Mouse (Mus musculus) limb, embryonic 14.5 days (tissue): ENCODE data around the gene Megf6. TPM values are rescaled to one million over a fixed set of nuclear protein-coding genes. Genes with fewer than 3 reads are reported as not detected.
A peak's percentile ranks its signal among the peaks of the same experiment; 100 is the strongest.

Experiments
- ATAC-seq: fragments of 200-750 bp; cut with Nextera tagmentation; 2 replicates; pipeline ENCODE4 v1.8.0; 2017; ENCODE audit warnings: low read depth, moderate number of reproducible peaks, moderate TSS enrichment; ENCODE audit not compliant: low FRiP score
- DNase-seq: peaks from one replicate; pipeline ENCODE4 v3.0.0-alpha.2; 2015; ENCODE audit warnings: low spot score
- H3K27ac ChIP-seq: fragments of 300-500 bp; sonication (generic); replicated peaks from 2 replicates; pipeline ENCODE4 v1.5.1; 2014; ENCODE audit warnings: low read depth, mild to moderate bottlenecking, low read length, moderate library complexity, mixed read lengths
- H3K27me3 ChIP-seq: fragments of 300-500 bp; sonication (generic); 2 replicates; pipeline ENCODE4 v1.6.1; 2014; ENCODE audit warnings: low read length, mixed read lengths; ENCODE audit not compliant: control insufficient read depth, insufficient read depth
- H3K36me3 ChIP-seq: fragments of 300-500 bp; sonication (generic); 2 replicates; pipeline ENCODE4 v1.6.1; 2014; ENCODE audit warnings: mild to moderate bottlenecking, low read length, moderate library complexity, mixed read lengths; ENCODE audit not compliant: control insufficient read depth, insufficient read depth
- H3K4me1 ChIP-seq: fragments of 300-500 bp; sonication (generic); 2 replicates; pipeline ENCODE4 v1.6.1; 2014; ENCODE audit warnings: antibody characterized with exemption, low read length, mixed read lengths; ENCODE audit not compliant: control insufficient read depth, insufficient read depth
- H3K4me2 ChIP-seq: fragments of 300-500 bp; sonication (generic); replicated peaks from 2 replicates; pipeline ENCODE4 v1.6.1; 2014; ENCODE audit warnings: low read depth, mild to moderate bottlenecking, low read length, moderate library complexity; ENCODE audit not compliant: severe bottlenecking
- H3K4me3 ChIP-seq: fragments of 300-500 bp; sonication (generic); replicated peaks from 2 replicates; pipeline ENCODE4 v1.5.1; 2014; ENCODE audit warnings: low read length
- H3K9ac ChIP-seq: fragments of 300-500 bp; sonication (generic); 2 replicates; pipeline ENCODE4 v1.6.1; 2014; ENCODE audit warnings: mild to moderate bottlenecking, low read depth, low read length, moderate library complexity; ENCODE audit not compliant: severe bottlenecking
- H3K9me3 ChIP-seq: fragments of 300-500 bp; sonication (generic); 2 replicates; pipeline ENCODE4 v1.6.1; 2016; ENCODE audit warnings: low read length; ENCODE audit not compliant: control insufficient read depth
- POLR2A ChIP-seq: fragments of 200-500 bp; IDR thresholded peaks from 2 replicates; pipeline ENCODE4 v1.8.0; 2012; ENCODE audit warnings: inconsistent platforms, mild to moderate bottlenecking, moderate library complexity, borderline replicate concordance; ENCODE audit not compliant: insufficient read depth, insufficient read length; ENCODE audit errors: extremely low read depth
- WGBS: fragments of 180-500 bp; shearing (Covaris S2); extraction: QIAGEN DNeasy Blood & Tissue Kit; methylation state at CpG from one replicate; pipeline ENCODE4 v1.1.7; 2014; 5-methylcytosine and 5-hydroxymethylcytosine counted together
- polyA plus RNA-seq, 2 experiments: library from polyadenylated mRNA; depleted of rRNA in 1 of 2; stranded (reverse) in 1 of 2; unstranded in 1 of 2; fragments of >200 nt; fragmentation: Nextera tagmentation in 1 of 2; extraction: Ambion mirVana in 1 of 2; gene quantifications; 2 replicates each; pipeline versions ENCODE4 v1.2.1 to v1.2.3; 2012 to 2014

The Megf6 gene
- polyA plus RNA-seq, 2 experiments: 81.1 to 99.9 TPM

GRCm38 (mm10) chr4:154224267-154224969 lies 53.9 kb downstream of the Megf6 start:
- 6% methylated on average over 6 of the region's 6 CpGs for WGBS
- H3K4me1 ChIP-seq: peaks cover 49% of the 10 kb centered on the region
- H3K4me2 ChIP-seq: peak overlapping the region; percentile 15; the same call in 1 of the 2 replicates
- H3K9ac ChIP-seq: no peak overlapping the region
- H3K9me3 ChIP-seq: no peaks in the 10 kb centered on the region
- no peaks in the 10 kb centered on the region for H3K27me3 ChIP-seq
- no peak for TF ChIP-seq POLR2A
- peak overlapping the region; percentile 73 for H3K27ac ChIP-seq
- no peaks in the 10 kb centered on the region for H3K36me3 ChIP-seq
- no peak overlapping the region for H3K4me3 ChIP-seq
- peak; percentile 60 for ATAC-seq
- DNase-seq: peak; percentile 75

DNA sequence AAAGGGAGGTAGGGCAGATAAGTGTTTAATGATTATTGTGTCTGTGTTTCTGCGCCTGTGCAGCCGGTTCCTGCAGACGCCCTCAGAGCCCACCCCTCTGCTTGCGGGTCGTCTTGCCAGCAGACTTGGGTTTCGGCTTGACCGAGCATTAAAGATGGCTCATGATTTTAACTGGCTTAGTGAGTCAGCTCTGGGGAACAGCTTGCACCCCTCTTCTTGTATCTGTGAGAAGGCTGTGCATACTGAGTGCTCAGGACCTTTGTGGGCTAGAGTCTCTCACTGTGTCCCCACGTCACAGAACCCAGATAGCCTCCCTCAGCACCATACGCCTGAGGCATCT lies 54.4 kb downstream of the Megf6 start:
- Histone ChIP-seq H3K4me2 (no peak overlapping the region), H3K9ac (no peak overlapping the region), H3K4me3 (no peak overlapping the region), H3K27ac (peak overlapping the region; percentile 73), H3K27me3 (no peaks in the 10 kb centered on the region), H3K9me3 (no peaks in the 10 kb centered on the region), H3K4me1 (peaks cover 49% of the 10 kb centered on the region), H3K36me3 (no peaks in the 10 kb centered on the region)
- 24% methylated on average over 9 of the region's 9 CpGs for WGBS
- TF ChIP-seq POLR2A: no peak
- no peak for DNase-seq
- no peak for ATAC-seq

- H3K36me3 ChIP-seq: no peaks in the 10 kb centered on the region
- H3K4me3 ChIP-seq: no peak overlapping the region
- H3K27me3 ChIP-seq: no peaks in the 10 kb centered on the region
- DNase-seq (no peak), ATAC-seq (no peak)
- no peak for TF ChIP-seq POLR2A
- H3K9ac ChIP-seq: no peak overlapping the region
- peaks cover 55% of the 10 kb centered on the region for H3K4me1 ChIP-seq
- no peak overlapping the region for H3K4me2 ChIP-seq
- no peaks in the 10 kb centered on the region for H3K9me3 ChIP-seq
- no peak overlapping the region for H3K27ac ChIP-seq
- 77% methylated on average over 11 of the region's 11 CpGs for WGBS
Observed at GRCm38 (mm10) chr4:154226678-154227077, 56.1 kb downstream of the Megf6 start.

- Histone ChIP-seq H3K4me3 (no peak overlapping the region), H3K27me3 (no peaks in the 10 kb centered on the region), H3K4me2 (no peak overlapping the region), H3K4me1 (peaks cover 54% of the 10 kb centered on the region), H3K9me3 (no peaks in the 10 kb centered on the region), H3K36me3 (no peaks in the 10 kb centered on the region), H3K9ac (no peak overlapping the region), H3K27ac (no peak overlapping the region)
- no peak for TF ChIP-seq POLR2A
- ATAC-seq: no peak
- 69% methylated on average over 11 of the region's 11 CpGs for WGBS
- no peak for DNase-seq
Observed at GRCm38 (mm10) chr4:154228336-154228735, 57.8 kb downstream of the Megf6 start.

DNA sequence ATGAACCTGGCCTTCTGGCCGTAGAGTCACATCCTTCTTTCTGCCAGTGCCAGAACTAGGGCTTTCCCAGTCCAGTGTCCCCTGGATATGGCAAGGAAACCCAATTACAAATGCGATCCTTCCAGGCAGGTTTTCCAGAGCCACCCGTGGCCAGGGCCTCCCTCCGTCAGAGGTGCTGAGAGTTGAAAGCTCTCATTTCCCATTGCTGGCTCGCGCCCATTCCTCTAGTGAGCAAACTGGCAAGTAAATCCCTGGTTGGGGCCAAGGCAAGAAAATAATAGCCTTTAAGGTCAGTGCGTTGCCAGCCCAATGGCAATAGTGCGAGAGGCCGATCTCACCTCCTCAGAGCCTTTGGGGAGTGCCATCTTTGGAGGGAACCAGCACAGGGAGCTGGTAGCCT lies 59.0 kb downstream of the Megf6 start:
- no peak overlapping the region for H3K4me3 ChIP-seq
- no peaks in the 10 kb centered on the region for H3K9me3 ChIP-seq
- H3K27ac ChIP-seq: no peak overlapping the region
- no peak overlapping the region for H3K9ac ChIP-seq
- H3K4me1 ChIP-seq: peaks cover 54% of the 10 kb centered on the region
- no peaks in the 10 kb centered on the region for H3K36me3 ChIP-seq
- WGBS: 85% methylated on average over 9 of the region's 9 CpGs
- no peak overlapping the region for H3K4me2 ChIP-seq
- H3K27me3 ChIP-seq: no peaks in the 10 kb centered on the region
- no peak for DNase-seq
- ATAC-seq: no peak
- TF ChIP-seq POLR2A: no peak
